Mouse (Mus musculus) layer of hippocampus, adult 2 months (tissue): ENCODE measurements around the gene Notch1. TPM values are rescaled to one million over a fixed set of nuclear protein-coding genes. Genes with fewer than 3 reads are reported as not detected.

ENCODE experiments used
- DNase-seq, 2 experiments: peaks; one replicate each; pipeline ENCODE4 v3.0.0; 2022; ENCODE audit warnings: low spot score in 2 of 2
- H3K27ac ChIP-seq: fragments of 200-600 bp; 2 replicates; pipeline ENCODE4 v1.8.1; 2022
- H3K4me3 ChIP-seq: fragments of 200-600 bp; 2 replicates; pipeline ENCODE4 v1.8.1; 2022; ENCODE audit warnings: mild to moderate bottlenecking
- CTCF ChIP-seq: fragments of 200-600 bp; conservative IDR thresholded peaks from 2 replicates; pipeline ENCODE4 v1.8.1; 2022; ENCODE audit warnings: antibody characterized with exemption, mild to moderate bottlenecking, moderate library complexity
- total RNA-seq, 2 experiments: library from RNA; stranded (reverse); gene quantifications; 2 replicates each; pipeline ENCODE4 v1.2.3; 2021

Gene Notch1
- total RNA-seq, 2 experiments from 2014 or later = 32.7 to 35.7 TPM

- no peak for TF ChIP-seq CTCF
- Histone ChIP-seq H3K27ac (no peak overlapping the region), H3K4me3 (no peak overlapping the region)
- no peak for DNase-seq
These were observed 27.3 kb upstream of the Notch1 start for GRCm38 (mm10) chr2:26543768-26544167.

DNA sequence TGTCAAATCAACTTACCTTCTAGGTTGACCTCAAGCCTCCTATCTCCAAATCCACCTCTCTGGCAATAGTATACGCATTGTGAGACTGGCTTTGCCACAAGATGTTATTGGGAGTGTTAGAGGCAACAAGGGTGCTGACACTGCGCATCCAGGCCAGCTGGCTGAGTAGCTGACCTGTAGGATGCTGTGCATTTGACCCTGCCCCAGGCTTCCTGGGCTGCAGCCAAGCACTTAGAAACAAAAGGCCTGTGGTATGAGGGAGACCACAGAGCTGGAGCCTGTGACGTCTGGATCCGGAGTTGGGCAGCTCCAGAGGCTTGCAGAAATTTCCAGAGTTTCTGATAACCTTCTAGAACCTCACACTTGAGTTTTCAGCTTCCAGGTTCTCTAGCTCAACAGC is 26.7 kb upstream of the Notch1 start:
- DNase-seq = no peak
- Histone ChIP-seq H3K4me3 (no peak overlapping the region), H3K27ac (no peak overlapping the region)
- TF ChIP-seq CTCF = no peak

GRCm38 (mm10) chr2:26541258-26541910 is 24.9 kb upstream of the Notch1 start:
- no peak for DNase-seq
- Histone ChIP-seq H3K27ac (peak overlapping the region; percentile 32; the same call in 1 of the 2 replicates), H3K4me3 (no peak overlapping the region)
- no peak for TF ChIP-seq CTCF

DNA sequence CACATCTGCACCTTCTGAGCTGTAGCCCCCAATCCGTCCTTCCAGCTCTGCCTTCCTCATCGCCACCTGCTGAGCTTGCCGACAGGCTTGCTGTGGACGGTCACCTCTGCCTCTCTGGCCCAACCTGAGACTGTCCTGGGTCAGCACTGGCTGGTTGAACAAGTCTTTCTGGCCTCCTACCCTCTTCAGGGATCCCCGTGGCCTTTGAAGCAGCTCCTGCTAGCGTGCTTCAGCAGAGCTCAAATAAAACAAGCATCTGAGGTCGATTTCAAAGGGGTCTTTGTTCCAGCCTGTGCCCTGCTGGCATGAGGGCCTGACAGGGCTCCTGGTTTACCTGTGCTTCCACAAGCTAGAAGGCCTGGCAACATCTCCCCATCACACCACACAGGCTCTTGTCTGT is 24.3 kb upstream of the Notch1 start:
- Histone ChIP-seq H3K4me3 (no peak overlapping the region), H3K27ac (0 out of 2 replicates have a peak overlapping the region, but pooled peaks have one; percentile 32)
- no peak for TF ChIP-seq CTCF
- no peak for DNase-seq

DNA sequence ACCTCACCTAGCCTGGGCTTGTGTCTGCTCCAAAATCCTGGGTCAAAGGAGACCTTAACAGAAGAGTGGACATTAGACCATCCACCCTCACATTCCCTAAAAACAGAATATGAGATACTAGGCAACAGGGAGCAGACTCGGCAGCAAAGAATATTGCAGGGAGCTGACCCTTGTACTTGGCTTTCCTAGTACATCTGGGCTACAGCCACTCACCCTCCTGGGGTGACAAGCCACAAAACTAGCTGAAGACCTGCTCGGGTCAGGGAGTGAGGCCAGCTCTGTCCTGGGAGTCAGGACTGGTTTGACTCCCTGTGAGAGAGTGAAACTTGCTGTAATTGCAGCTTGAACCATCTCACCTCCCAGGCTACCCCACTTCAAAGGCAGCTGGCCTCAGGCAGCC is 23.1 kb upstream of the Notch1 start:
- no peak overlapping the region for H3K4me3 ChIP-seq
- no peak for DNase-seq
- H3K27ac ChIP-seq = no peak overlapping the region
- TF ChIP-seq CTCF = no peak

DNA sequence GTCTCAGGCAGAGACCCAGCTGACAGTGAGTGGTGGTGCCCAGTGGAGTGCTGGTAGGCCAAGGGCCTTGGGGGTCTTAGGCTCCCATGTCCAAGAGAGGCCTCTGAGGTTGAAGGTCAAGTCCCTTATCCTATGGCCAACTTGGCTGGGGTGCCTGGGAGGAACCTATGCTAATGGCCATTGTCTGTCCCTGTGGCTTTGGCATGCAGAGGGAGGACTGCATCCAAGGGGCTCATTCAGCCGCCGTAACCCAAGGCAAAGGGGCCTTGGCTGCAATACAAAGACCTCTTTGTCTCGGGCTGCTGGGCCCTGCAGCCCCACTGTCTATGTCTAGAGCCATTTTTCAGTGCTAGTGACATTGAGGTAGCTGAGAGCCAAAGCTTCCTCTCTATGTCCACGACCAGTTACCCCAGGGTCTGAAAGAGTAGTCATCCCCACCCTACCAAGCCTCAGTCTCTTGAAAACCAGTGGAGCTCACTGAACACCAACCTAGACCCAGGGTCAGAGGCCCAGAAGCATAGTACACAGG is 19.1 kb upstream of the Notch1 start:
- no peak overlapping the region for H3K4me3 ChIP-seq
- peak overlapping the region; percentile 80 for H3K27ac ChIP-seq
- TF ChIP-seq CTCF = no peak
- peak; percentile 31 to 69 for DNase-seq

- TF ChIP-seq CTCF = no peak
- H3K27ac ChIP-seq = peak overlapping the region; percentile 80
- no peak for DNase-seq
- H3K4me3 ChIP-seq = no peak overlapping the region
These were observed 18.2 kb upstream of the Notch1 start for GRCm38 (mm10) chr2:26534616-26535015.

DNA sequence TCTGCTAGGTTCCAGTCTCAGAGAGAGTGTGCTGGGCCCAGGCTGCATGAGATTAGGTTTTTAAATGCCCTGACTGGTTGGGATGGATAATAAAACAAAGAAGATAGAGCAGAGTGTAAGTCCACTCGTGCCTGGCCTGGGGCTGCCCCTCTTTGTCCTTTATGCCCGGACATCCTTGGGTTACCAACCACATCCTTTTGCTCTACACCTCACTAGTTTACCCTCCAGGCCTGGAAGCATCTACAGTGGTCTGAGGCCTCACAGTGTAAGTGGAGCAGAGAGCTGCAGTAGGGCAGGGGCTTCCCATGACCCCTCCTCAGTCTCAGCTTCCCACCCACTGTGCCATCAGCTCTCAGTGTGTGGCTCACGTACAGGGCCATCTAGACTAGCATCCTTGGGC is 17.7 kb upstream of the Notch1 start:
- no peak for DNase-seq
- no peak for TF ChIP-seq CTCF
- peak overlapping the region; percentile 49; the same call in 1 of the 2 replicates for H3K27ac ChIP-seq
- no peak overlapping the region for H3K4me3 ChIP-seq

- no peak for TF ChIP-seq CTCF
These were observed 16.8 kb upstream of the Notch1 start for GRCm38 (mm10) chr2:26533249-26533648.

GRCm38 (mm10) chr2:26531829-26532228 is 15.4 kb upstream of the Notch1 start:
- no peak overlapping the region for H3K4me3 ChIP-seq
- DNase-seq = no peak
- no peak overlapping the region for H3K27ac ChIP-seq
- TF ChIP-seq CTCF = no peak

More at GRCm38 (mm10) chr2:26533249-26533648, 16.8 kb upstream of the Notch1 start:
- Histone ChIP-seq H3K4me3 (no peak overlapping the region), H3K27ac (peak overlapping the region; percentile 24; the same call in 1 of the 2 replicates)
- DNase-seq = no peak

DNA sequence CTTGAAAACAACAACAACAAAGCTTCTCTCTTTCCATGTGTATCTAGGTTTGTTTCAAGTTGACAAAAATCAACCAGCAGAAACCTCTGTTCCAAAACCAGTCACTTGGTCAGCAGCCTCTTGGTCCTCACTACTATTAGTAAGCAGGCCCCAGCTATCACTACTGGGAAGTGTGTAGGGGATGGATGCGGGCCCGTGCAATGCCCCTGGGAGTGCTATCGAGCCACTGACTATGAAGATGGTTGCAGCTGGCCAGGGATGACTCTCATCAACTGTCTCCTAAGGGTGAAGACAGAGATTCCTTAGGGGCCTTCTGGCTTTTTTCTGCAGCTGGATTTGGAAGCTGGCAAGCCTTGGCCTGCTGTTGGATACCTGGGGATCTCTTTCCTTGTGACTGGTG is 13.4 kb upstream of the Notch1 start:
- no peak overlapping the region for H3K27ac ChIP-seq
- no peak for DNase-seq
- H3K4me3 ChIP-seq = no peak overlapping the region
- no peak for TF ChIP-seq CTCF

- no peak for DNase-seq
- no peak for TF ChIP-seq CTCF
- no peak overlapping the region for H3K4me3 ChIP-seq
- H3K27ac ChIP-seq = no peak overlapping the region
These were observed 12.8 kb upstream of the Notch1 start for GRCm38 (mm10) chr2:26529221-26529805.

- no peak for DNase-seq
- no peak for TF ChIP-seq CTCF
- Histone ChIP-seq H3K27ac (peak overlapping the region; percentile 65), H3K4me3 (no peak overlapping the region)
These were observed 10.2 kb upstream of the Notch1 start for GRCm38 (mm10) chr2:26526443-26527257.
